Mouse (Mus musculus) embryonic facial prominence, embryonic 14.5 days (tissue): ENCODE results near the gene Loxl4. TPM values are rescaled to one million over a fixed set of nuclear protein-coding genes. Genes with fewer than 3 reads are reported as not detected.

ENCODE experiments used
- ATAC-seq: fragments of 200-750 bp; cut with Nextera tagmentation; 2 replicates; pipeline ENCODE4 v1.8.0; 2017; ENCODE audit warnings: low read depth, moderate number of reproducible peaks, moderate TSS enrichment
- DNase-seq: peaks from one replicate; pipeline ENCODE4 v3.0.0-alpha.2; 2015; ENCODE audit warnings: low spot score
- H3K27ac ChIP-seq: fragments of 300-500 bp; sonication (generic); replicated peaks from 2 replicates; pipeline ENCODE4 v1.5.1; 2014; ENCODE audit warnings: low read depth, mild to moderate bottlenecking, low read length, moderate library complexity
- H3K27me3 ChIP-seq: fragments of 300-500 bp; sonication (generic); replicated peaks from 2 replicates; pipeline ENCODE4 v1.6.1; 2014; ENCODE audit warnings: low read length; ENCODE audit not compliant: control insufficient read depth, insufficient read depth
- H3K36me3 ChIP-seq: fragments of 300-500 bp; sonication (generic); 2 replicates; pipeline ENCODE4 v1.6.1; 2014; ENCODE audit warnings: low read length, mixed read lengths; ENCODE audit not compliant: control insufficient read depth, insufficient read depth
- H3K4me1 ChIP-seq: fragments of 300-500 bp; sonication (generic); 2 replicates; pipeline ENCODE4 v1.6.1; 2014; ENCODE audit warnings: antibody characterized with exemption, low read length; ENCODE audit not compliant: control insufficient read depth, insufficient read depth
- H3K4me2 ChIP-seq: fragments of 300-500 bp; sonication (generic); 2 replicates; pipeline ENCODE4 v1.6.1; 2014; ENCODE audit warnings: low read depth, mild to moderate bottlenecking, low read length, moderate library complexity, mixed read lengths
- H3K4me3 ChIP-seq: fragments of 300-500 bp; sonication (generic); 2 replicates; pipeline ENCODE4 v1.5.1; 2014; ENCODE audit warnings: low read depth, mild to moderate bottlenecking, low read length
- H3K9ac ChIP-seq: fragments of 300-500 bp; sonication (generic); 2 replicates; pipeline ENCODE4 v1.6.1; 2014; ENCODE audit warnings: low read depth, mild to moderate bottlenecking, low read length, moderate library complexity, mixed read lengths
- H3K9me3 ChIP-seq: fragments of 300-500 bp; sonication (generic); 2 replicates; pipeline ENCODE4 v1.6.1; 2016; ENCODE audit warnings: low read length; ENCODE audit not compliant: control insufficient read depth
- WGBS: fragments of 180-500 bp; shearing (Covaris S2); extraction: QIAGEN DNeasy Blood & Tissue Kit; methylation state at CpG from one replicate; pipeline ENCODE4 v1.1.7; 2014; 5-methylcytosine and 5-hydroxymethylcytosine counted together
- polyA plus RNA-seq: library from polyadenylated mRNA; unstranded; fragments of >200 nt; fragmentation: Nextera tagmentation; extraction: Ambion mirVana; gene quantifications from 2 replicates; pipeline ENCODE4 v1.2.1, GENCODE M21; 2014

Loxl4 gene
- polyA plus RNA-seq, 1 experiment from 2014 or later = 4.1 TPM

DNA sequence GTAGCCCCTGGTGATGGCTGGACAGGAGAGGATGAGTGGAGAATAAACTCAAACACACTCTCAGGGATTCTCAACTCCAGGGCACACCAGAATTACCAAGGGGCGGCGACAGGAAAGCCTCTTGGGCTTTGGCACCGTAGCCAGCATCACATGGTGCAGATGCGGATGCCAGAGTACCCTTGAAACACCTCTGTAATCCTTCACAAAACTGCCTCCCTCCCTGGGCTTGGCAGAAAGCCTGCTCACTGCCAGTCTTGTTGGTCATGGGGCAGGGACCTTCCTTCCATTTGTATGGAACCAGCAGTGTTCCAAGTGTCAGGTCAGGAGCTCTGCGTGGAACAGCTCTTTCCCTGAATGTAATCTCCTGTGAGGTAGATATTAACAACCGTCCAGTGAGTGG, 15.5 kb upstream of the Loxl4 start:
- H3K9ac ChIP-seq = no peak overlapping the region
- H3K27ac ChIP-seq = no peak overlapping the region
- H3K9me3 ChIP-seq = no peaks in the 10 kb centered on the region
- 83% methylated on average over 6 of the region's 6 CpGs for WGBS
- ATAC-seq (no peak), DNase-seq (no peak)
- H3K4me3 ChIP-seq = no peak overlapping the region
- H3K4me2 ChIP-seq = no peak overlapping the region
- no peaks in the 10 kb centered on the region for H3K27me3 ChIP-seq
- peaks cover 2% of the 10 kb centered on the region; the same call in 1 of the 2 replicates for H3K4me1 ChIP-seq
- no peaks in the 10 kb centered on the region for H3K36me3 ChIP-seq

DNA sequence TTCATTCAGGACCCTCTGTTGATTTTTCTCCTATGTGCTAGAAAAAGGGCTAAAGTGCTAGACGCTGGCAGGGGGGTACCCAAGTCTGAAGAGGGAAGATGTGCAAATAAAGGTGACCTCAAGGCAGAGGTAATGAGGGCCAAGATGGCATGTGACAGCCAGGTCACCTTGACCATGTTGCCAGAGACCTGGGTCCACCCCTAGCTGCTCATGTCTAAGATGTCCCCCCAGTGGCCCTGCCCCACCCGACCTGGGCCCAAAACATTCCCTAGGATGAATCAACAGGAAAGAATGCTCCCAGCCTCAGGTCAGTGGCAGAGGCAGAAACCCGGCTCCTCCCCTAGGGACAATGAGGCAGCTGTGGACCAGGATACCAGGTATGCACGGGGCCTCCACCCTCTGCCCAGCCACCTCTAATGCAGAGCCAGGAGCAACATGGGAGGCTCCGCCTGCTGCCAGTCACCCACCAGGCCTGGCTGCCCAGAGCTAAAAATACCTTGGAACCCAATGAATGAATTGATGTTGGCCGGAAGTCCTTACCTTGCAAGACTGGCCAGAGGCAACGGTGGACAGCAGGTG, 1.1 kb upstream of the Loxl4 start:
- Histone ChIP-seq H3K9me3 (no peaks in the 10 kb centered on the region), H3K4me1 (peaks cover 8% of the 10 kb centered on the region), H3K4me3 (no peak overlapping the region), H3K27ac (no peak overlapping the region), H3K4me2 (no peak overlapping the region), H3K9ac (no peak overlapping the region), H3K36me3 (no peaks in the 10 kb centered on the region), H3K27me3 (peaks cover 14% of the 10 kb centered on the region)
- 63% methylated on average over 7 of the region's 7 CpGs for WGBS
- no peak for ATAC-seq
- DNase-seq = no peak

DNA sequence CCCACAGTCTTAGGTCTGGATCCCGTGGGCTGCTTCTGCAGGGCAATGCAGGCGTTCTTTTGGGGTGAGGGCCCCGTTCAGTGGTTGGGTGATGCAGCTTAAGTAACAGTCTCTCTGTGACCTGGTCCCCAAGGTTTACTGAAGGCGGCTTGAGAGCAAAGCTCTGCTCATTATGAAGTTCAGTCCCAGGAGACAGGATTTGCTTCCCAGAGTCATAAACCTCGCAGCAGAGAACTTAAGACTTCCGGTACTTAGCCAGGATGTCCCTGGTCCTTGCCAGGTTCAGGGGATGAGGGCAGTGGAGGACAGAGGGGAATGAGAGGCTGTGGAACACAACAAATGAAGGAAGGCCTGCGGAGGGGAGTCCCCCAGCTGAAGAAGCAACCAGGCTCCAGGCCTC, 503 bp upstream of the Loxl4 start:
- H3K27me3 ChIP-seq = peaks cover 14% of the 10 kb centered on the region
- ATAC-seq = no peak
- peak overlapping the region; percentile 82 for H3K4me2 ChIP-seq
- peaks cover 8% of the 10 kb centered on the region for H3K4me1 ChIP-seq
- H3K4me3 ChIP-seq = peak overlapping the region; percentile 41
- no peaks in the 10 kb centered on the region for H3K9me3 ChIP-seq
- H3K27ac ChIP-seq = no peak overlapping the region
- DNase-seq = peak; percentile 49
- 17% methylated on average over 7 of the region's 7 CpGs for WGBS
- H3K36me3 ChIP-seq = no peaks in the 10 kb centered on the region
- peak overlapping the region; percentile 62; the same call in 1 of the 2 replicates for H3K9ac ChIP-seq

DNA sequence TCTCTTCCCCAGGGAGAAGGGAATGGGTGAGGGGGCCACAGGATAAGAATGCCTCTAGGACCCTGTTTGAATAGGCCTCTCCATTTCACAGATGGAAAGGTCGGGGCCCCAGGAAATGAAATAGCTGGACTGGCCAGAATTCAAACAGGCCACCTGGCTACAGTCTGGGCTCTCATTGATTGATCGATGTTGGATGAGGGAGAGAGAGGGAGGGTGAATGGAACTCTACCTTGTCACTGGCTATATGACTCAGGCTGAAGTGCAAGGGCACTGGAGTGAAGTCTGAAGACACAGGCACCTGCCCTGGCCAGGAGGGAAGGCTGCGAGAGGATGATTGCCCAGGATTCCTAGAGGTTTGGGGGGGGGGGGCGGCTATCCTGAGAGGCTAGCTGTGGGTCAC, 867 bp downstream of the Loxl4 start:
- no peak overlapping the region for H3K9ac ChIP-seq
- peaks cover 8% of the 10 kb centered on the region for H3K4me1 ChIP-seq
- no peak for ATAC-seq
- DNase-seq = no peak
- no peaks in the 10 kb centered on the region for H3K9me3 ChIP-seq
- H3K27ac ChIP-seq = no peak overlapping the region
- H3K36me3 ChIP-seq = no peaks in the 10 kb centered on the region
- WGBS = 79% methylated on average over 4 of the region's 4 CpGs
- no peak overlapping the region for H3K4me3 ChIP-seq
- peak overlapping the region; percentile 82; the same call in 1 of the 2 replicates for H3K4me2 ChIP-seq
- peaks cover 14% of the 10 kb centered on the region for H3K27me3 ChIP-seq

DNA sequence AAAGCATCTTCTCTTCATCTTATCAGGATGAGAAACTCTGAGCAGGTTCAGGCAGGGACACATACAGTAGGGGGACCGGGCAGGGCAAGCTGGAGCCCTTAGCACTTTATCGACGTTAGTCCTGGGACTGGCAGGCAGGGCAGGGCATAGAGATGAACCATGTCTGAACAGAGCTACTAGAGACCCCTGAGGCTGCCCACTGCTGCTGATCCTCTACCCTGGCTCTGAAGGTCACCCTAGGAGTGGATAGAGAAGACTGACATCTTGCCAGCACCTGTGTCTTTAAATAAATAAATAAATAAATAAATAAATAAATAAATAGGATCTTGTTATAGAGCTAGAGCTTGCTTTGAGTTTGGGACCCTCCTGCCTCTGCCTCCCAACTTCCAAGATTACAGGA, 2.9 kb downstream of the Loxl4 start:
- Histone ChIP-seq H3K4me3 (no peak overlapping the region), H3K27me3 (peaks cover 14% of the 10 kb centered on the region), H3K4me2 (no peak overlapping the region), H3K9ac (no peak overlapping the region), H3K36me3 (no peaks in the 10 kb centered on the region), H3K27ac (no peak overlapping the region), H3K4me1 (peaks cover 8% of the 10 kb centered on the region), H3K9me3 (no peaks in the 10 kb centered on the region)
- ATAC-seq (no peak), DNase-seq (no peak)
- WGBS = 90% methylated on average over 3 of the region's 3 CpGs

DNA sequence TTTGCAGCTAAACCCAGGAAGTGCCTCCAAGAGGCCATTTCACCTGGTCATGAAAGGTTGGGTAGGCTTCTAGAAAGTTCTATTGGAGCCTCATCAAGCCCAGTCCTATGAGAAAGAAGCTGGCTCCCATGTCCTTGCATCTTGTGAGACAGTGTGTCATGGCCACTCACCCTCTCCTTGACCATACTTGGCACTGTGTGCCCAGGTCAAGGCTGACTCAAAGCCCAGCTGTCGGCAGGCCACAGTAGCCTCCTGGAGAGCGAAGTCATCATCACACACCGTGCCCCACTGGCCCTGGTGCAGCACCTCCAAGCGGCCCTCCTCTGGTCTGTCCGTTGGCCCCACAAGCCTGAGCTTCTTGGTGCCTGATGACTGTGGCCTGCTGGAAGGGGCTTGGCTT, 4.5 kb downstream of the Loxl4 start:
- Histone ChIP-seq H3K4me3 (no peak overlapping the region), H3K4me1 (peaks cover 4% of the 10 kb centered on the region)

DNA sequence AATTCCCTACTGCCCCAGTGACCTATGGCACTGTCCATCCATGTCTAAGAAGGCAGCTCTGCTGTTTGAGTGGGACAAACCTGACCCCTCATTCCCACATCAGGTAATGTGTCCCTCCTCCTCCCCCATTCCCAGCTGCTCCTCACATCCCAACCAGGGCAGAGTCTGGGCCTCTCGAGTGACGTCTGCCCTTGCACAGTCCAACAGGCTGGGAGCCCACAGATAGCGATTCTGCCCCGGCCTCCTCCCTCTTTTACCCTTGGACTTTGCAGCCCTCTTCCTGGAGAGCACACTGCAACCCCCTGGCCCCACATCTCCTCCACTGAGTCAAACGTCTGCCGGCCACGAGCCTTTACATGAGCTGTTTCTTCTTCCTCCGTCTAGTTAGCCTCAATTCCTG, 10.0 kb downstream of the Loxl4 start:
- no peak overlapping the region for H3K4me2 ChIP-seq
- H3K9ac ChIP-seq = no peak overlapping the region
- H3K27ac ChIP-seq = no peak overlapping the region
- WGBS = 75% methylated on average over 8 of the region's 8 CpGs
- H3K27me3 ChIP-seq = no peaks in the 10 kb centered on the region
- H3K36me3 ChIP-seq = no peaks in the 10 kb centered on the region
- H3K9me3 ChIP-seq = no peaks in the 10 kb centered on the region
- H3K4me3 ChIP-seq = no peak overlapping the region
- no peak for DNase-seq
- ATAC-seq = no peak
- H3K4me1 ChIP-seq = no peaks in the 10 kb centered on the region

More for the DNA sequence above, 4.5 kb downstream of the Loxl4 start:
- Histone ChIP-seq H3K4me2 (no peak overlapping the region), H3K9ac (no peak overlapping the region), H3K27ac (no peak overlapping the region), H3K9me3 (no peaks in the 10 kb centered on the region), H3K36me3 (no peaks in the 10 kb centered on the region), H3K27me3 (peaks cover 5% of the 10 kb centered on the region)
- no peak for DNase-seq
- no peak for ATAC-seq
- WGBS = 96% methylated on average over 5 of the region's 5 CpGs

DNA sequence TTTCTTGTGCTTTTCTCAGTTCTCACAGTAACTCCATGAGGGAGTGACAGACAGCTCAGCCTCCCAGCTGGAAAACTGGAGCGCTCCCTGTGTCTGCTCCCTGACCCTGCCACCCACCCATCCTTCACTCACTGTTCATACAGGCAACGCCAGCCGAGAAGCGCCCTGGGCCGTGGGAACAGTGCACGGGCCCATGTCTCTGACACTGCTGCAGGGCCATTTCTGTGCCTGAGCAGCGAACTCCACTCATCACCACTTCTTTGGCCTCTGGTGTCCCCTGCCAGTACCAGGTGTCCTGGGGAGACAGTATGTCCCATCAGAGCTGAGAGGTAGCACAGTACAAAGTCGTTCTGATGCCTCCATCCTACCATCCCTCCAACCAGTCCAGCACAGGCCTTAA, 10.6 kb downstream of the Loxl4 start:
- WGBS = 62% methylated on average over 8 of the region's 8 CpGs
- H3K36me3 ChIP-seq = no peaks in the 10 kb centered on the region
- H3K4me3 ChIP-seq = no peak overlapping the region
- no peaks in the 10 kb centered on the region for H3K4me1 ChIP-seq
- no peak overlapping the region for H3K27ac ChIP-seq
- no peak overlapping the region for H3K4me2 ChIP-seq
- DNase-seq (no peak), ATAC-seq (no peak)
- H3K9me3 ChIP-seq = no peaks in the 10 kb centered on the region
- H3K27me3 ChIP-seq = no peaks in the 10 kb centered on the region
- H3K9ac ChIP-seq = no peak overlapping the region

DNA sequence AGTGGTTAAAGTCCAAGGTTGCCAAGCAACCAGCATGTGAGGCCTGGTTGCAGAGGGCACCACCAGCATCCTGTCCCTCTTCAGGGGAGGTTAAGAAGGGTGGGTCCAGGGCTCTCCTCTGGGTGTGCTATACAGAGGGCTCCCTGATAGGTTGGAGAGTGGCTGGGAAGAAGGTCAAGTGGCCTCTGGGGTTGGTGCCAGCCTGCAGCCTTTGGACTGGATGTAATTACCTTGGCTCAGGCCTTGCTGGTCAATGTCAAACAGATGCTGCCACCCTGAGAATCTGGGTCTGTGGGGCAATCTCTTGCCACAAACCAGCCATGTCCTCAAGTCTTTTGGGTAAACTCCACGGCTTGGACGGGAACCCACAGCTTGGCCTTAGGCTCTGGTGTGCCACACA, 11.2 kb downstream of the Loxl4 start:
- no peak for DNase-seq
- Histone ChIP-seq H3K36me3 (no peaks in the 10 kb centered on the region), H3K27ac (no peak overlapping the region), H3K4me1 (no peaks in the 10 kb centered on the region), H3K4me2 (no peak overlapping the region), H3K27me3 (no peaks in the 10 kb centered on the region), H3K9me3 (no peaks in the 10 kb centered on the region), H3K4me3 (no peak overlapping the region), H3K9ac (no peak overlapping the region)
- no peak for ATAC-seq
- WGBS = 82% methylated on average over 2 of the region's 2 CpGs
